Mouse (Mus musculus): ENCODE measurements around the gene Sim2. TPM values are rescaled to one million over a fixed set of nuclear protein-coding genes. Genes with fewer than 3 reads are reported as not detected.

The Sim2 gene
- polyA plus RNA-seq, 1 experiment, result 0.09 TPM

DNA sequence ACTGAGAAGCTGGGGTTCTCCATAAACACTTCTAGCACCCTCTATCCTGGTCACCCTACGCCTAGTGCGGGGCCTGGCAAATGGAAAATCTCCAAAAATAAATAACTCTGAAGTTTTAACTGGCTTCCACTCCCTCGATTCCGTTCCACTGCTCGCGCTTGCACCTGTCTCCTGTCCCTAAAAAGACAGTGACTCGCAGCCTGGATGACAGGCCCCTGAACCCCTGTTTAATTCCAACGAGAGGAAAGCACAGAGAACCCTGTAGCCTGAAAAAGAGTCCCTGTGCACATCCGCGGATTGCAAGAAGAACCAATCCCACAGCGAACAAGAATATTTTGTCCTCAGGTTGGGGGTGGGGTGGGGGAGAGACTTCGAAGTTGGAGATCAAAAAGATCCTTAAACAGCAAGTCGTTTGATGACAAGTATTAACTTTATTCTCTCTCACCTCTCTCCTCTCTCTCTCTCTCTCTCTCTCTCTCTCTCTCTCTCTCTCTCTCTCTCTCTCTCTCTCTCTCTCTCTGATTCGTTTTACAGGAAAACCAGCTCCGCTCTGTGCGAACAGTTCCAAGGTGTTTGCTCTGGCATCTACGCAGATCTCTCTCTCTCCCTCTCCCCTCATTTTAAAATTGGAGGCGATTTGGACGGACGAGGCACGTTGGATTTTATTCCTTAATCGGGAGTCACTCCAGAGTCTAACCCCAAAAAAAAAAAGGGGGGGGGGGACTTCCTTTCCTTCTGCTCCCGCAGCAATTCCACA, 6.2 kb upstream of the Sim2 start:
- no peak for DNase-seq (ENCODE audit: low read depth)

DNA sequence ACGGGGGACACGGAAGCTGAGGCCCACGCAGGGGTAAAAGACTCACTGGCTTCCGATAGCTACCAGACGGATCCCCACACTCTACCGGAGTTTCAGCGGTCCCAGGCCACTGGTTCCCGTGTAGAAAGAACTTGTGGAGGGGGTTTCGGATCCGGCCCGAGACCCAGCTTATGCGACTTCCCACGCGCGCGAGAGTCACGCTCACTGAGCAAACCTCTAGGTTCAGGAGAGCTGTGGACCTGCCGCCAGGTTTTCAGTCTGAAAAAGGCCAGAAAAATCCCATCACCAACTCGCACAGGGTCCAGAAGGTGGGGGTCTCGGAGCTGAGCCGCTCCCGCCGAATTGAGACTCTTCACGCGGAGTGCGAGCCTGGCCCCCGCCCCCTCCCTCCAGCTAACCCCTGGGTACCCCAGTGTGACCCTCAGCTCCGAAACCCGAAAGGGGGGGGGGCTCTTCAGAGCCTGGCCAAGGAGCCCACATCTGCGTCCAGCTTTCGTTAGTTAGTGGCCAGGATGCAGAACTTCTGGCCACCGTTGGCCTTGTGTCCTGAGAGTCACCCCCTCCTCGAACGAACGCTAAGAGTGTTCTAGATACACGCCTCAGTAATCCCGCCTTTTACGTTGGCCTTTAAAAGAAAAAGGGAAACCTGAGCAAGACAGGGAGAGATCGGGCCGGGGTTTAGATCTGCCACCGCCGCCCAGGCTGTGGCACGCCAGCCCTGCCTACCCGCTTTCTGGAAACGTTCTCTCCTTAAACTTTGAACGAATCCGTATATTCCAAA, 5.5 kb upstream of the Sim2 start:
- no peak for DNase-seq (ENCODE audit: low read depth)

DNA sequence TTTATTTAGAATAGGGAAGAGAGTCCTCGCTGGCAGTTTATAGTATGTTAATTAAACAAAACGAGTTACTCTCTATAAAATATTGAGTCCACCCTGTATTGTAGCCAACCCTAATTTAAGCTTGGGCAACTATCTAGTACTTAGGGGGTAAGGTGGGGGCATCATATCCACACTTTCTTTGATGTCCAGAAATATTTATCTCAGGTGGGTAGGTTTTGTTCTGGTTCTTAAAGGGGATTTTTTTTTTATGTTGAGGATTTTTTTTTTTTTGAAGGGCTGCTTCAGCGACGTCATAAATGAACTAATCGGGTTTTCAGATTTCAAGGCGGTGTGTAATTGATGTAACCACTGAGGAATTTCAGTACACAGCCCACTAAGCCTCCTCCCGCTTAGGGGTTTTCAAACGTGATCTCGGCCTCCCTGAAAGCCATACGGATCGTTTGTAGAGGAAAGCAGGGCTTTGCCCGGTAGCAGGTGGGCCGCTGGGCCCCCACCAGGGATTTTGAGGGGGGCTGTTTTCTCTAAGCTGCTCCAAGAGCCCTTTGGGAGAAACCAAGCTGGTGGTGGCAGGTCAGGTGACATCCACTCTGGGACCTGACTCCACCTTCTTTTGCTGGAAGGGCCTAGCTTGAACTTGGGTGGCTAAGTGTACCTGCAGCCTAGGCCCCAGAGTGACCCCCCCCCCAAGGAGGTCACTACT, 4.7 kb upstream of the Sim2 start:
- no peak for DNase-seq (ENCODE audit: low read depth)

DNA sequence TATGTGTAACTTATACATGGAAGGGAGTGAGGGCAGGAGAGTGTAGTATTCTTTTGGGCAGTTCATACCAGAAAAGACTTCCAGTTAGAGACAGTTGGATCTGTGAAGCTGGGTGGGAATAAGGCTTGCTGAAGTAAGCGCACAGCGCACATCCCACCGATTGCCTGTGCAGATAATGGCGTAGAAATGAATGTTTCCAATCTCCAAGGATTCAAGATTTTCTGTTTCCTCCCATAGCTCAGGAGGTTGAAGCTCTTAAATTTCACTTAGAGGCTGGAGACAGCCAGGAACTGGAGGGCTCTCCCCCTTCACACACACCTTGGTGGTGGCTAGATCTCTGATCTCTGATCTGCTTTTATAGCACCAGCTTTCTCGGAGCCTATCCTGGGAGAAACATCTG, 3.1 kb upstream of the Sim2 start:
- no peak for DNase-seq (ENCODE audit: low read depth)

DNA sequence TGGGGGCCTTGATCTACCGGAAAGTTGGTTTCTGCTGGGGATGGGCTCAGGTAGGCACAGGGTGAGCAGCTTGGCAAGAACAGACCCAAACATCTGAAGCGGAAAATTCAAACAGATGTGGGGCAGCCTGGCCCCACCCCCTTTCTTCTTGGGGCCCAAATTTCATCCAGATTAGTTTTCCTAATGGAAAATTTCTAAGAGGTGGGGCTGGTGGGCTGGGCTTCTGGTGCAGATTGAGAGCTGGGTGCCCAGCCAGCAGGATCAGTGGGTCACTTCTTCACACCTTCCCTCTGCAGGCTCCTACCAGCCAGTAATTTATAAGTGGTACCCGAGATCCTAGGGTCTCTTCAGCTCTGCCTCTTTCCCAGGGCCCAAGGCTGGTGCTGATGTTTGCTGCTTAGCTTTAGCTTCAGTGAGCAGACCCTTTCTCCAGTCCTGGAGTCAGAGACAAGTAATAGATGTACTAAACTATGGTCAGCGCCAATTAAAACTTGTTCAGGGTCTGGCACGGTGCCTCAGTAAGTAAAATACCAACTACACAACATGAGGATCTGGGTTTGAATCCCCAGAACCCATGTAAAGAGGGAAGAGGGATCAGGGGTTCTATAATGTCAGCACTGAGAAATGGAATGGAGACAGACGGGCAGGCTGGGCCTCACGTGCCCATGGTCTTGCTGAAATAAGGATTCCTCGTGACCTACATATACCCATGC, 2.6 kb upstream of the Sim2 start:
- no peak for DNase-seq (ENCODE audit: low read depth)

DNA sequence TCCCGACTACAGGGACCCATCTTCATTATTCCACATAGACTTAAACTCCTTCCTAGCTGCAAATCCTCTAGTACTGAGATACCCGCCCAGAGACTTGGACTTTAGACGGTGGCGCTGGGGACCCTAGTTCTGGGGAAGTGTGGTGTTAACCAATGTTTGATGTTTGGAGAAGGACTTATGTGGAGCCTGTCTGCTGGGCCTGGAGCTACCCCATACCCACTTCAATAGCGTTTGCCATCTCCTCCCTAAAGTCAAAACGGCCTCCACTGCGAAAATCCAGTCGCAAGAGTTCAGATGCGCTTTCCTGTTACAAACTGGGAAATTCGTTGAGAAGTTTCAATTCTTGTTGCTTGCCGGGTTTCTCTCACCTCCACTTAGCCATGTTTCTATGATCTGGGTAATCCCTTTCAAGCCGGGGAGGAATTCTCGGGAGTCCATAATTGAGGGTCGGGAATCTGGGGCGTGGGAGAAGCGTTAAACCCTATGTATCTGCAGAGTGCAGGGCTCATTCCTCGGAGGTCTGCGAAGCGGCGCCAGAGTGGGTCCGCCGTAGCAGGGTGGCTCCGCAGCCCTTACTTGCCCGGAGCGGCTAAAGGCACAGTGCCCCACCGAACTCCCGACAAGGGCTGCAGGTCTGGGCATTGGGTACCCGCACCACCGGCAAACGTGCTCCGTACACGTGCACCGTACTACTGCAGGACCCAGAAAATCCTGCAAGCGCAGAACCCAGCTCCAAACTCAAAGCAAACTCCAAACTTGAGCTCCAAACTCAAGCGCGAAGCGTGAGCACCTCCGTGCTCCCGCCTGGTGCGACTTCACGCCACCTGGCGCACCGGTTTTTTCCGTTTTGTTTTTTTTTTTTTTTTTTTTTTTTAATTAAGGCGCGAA, 1.5 kb upstream of the Sim2 start:
- DNase-seq (ENCODE audit: low read depth), result no peak

DNA sequence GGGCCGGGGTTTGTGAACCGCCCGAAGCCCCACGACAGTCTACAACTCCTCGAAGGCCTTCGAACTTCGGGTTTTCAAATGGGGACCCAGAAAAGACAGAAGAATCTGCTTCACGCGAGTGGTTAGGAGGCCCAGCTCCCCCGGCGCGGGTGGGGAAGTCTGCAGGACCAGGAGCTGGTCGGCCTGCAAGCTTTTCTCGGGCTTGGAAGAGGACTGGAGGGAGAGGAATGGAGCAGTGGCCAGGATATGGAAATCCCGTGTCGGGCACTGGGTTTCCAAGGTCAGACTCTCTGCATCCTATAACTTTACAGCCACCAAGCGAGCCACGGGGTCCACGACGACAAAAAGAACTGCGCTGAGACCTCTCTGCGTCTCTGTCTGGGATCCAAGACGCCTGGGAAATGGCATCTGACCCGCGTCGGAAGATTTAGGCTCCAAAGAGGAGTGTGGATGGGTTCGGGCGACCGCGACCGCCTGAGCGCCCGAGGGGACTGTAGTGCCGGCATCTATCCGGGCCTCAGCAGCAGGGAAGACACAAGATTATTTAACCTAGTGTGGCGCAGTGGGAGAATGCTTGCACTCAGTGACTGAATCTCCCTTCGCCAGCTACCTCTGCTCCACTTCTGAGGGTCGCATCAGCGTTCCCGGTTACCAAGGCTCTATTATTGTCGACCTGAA, 744 bp upstream of the Sim2 start:
- DNase-seq (ENCODE audit: low read depth), result no peak

DNA sequence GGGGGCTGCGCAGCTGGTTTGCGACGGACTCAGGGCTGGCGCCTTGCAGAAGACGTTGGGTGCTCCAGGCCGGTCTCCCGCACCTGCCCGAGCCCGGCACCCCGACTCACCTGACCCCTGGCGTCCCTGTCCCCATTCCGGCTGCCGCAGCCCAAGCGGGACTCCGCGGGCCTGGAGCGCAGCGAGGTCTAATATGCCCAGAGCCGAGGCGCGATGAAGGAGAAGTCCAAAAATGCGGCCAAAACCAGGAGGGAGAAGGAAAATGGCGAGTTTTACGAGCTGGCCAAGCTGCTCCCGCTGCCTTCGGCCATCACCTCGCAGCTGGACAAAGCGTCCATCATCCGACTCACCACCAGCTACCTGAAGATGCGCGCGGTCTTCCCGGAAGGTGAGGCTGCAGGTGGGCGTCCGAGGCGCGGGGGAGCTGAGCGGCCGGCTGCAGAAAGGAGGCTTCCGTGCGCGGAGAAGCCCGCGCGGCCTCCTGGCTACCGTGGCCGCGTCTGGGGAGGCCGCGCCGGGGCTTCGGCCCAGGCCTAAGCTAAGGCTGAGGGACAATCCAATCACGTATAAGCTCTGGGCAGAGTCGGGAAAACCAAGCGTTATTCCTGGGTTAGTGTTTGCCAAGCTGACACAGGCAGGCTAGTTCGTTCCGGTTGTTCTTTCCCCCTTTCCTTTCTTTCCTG, 1.0 kb downstream of the Sim2 start:
- no peak for DNase-seq (ENCODE audit: low read depth)

DNA sequence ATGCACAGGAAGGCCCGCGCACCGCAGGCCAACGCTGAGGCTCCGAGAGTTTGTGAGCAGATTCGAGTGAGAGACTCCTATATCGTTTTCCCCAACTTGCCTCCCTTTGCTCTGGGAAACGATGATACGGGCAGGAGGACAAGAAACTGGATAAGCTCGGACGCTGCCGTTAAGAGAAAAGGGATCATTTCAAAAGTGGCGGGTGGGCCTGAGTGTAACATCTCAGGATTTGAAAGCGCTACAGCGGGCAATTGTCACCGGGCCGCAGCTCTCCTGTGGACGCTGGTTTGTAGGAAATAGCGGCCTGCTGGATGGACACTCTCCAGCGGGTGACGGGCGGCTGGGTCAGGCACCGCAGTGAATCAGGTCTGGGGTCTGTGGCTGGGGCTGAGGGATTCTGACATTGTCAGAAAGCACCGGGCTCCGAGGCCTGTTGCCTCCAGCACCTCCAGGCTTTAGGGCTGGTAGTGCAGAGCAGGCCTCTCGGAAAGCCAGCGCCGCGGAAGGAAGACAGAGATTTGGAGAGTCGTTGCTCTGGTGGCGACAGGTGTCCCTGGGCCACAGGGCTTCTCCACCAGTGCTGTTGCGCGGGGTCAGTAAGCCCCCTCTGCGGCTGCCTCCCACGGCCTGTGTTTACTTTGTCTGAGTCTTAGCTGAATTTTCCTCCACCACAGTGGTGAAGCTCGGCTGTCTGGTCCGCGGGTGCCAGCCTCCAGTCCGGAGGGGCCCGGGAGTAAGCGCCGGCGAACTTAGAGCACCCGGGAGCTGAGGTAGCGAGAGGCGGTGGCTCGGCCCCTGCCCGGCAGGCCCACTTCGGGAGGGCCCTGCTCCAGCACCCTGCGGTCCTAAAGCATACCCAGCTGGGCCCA, 2.2 kb downstream of the Sim2 start:
- no peak for DNase-seq (ENCODE audit: low read depth)

DNA sequence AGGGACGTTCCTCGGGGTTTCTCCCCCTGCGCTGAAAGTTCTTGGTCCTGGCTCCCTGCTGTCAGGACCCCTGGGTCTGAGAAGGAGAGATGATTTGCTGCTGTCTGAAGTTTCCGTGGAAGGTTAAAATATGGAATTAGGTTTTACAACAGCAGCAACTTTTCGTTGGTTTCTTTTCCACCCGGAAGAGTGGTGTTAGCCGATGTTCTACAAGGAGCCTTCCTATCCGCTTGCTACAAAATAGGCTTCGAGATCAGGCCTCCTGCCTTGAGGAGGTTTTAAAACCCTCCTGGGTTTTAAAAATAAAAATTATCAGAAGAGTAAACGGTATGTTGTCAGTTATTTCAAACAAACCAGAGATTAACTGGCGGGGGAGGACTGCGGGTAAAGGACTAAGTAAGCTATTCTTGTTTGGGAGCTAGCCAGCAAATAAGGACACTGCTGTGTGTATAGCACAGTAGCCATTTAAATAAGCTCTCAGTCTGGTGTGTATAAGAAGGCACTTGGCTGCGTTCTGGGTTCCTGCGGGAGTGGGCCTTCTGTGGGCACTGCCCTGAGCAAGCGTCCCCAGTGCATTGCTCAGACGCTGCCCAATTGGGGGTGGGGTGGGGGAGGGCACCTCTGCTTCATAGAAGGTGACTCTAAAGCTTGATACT, 3.0 kb downstream of the Sim2 start:
- no peak for DNase-seq (ENCODE audit: low read depth)

DNA sequence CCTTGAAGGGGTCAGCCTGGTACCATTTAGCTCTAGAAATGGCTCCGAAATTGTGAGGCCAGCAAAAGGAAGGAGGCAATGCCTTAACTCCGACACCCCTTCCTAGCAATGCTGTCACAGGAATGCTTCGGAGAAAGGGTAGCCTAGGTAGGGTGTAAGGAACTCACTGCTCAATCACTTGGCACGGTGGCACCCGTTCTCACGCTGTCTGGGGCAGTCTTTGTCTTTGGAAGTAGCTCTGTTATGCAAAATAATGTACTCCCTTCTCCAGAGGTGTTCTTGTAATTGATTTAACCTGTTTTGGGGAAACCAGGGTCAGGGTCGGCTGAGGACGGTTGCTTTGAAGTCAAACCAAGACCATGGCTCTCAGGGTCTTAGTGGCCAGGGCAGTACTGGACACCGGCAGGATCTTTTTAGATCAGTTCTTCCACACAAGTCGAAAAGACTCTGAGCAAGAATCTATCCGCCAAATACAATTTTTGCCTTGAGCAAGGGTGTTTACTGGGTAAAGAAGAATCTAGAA, 3.6 kb downstream of the Sim2 start:
- DNase-seq (ENCODE audit: low read depth), result no peak

DNA sequence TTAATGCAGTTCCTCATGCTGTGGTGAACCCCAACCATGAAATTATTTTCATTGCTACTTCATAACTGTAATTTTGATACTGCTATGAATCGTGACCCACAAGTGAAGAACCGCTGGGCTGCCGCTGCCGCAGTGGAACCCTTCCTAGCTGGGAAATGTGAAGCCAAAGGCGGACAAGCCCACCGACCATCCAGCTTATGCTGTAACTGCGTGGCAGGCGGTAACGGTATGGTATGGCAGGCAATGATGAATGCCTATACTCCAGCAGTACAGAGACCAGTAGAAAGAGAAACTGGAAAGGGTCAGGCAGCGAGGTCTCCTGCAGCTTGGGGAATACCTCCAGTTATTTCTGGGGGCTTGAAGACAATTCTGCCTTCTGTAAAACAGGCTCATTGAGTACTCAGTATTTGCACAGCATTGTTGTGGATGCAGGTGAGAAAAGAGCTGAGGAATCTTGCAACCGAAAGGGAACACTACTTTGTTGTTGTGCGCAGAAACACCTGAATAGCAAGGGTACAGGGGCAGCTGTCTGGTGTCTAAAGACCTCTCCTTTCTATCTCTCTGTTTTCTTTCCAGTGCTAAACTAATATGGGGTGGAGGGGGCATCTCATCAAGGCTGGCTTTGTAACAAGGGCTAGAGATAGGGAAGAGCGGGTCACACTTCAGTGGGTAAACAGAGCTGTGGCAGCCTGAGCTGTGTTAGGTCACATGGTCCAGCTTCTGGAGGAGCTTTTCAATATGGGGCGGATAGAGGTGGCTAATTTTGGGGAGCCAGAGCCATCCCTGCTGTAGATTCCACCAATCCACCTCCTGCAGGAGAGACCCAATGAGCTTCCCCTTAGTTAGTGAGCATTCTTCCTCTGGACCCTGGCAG, 4.3 kb downstream of the Sim2 start:
- DNase-seq (ENCODE audit: low read depth), result no peak

DNA sequence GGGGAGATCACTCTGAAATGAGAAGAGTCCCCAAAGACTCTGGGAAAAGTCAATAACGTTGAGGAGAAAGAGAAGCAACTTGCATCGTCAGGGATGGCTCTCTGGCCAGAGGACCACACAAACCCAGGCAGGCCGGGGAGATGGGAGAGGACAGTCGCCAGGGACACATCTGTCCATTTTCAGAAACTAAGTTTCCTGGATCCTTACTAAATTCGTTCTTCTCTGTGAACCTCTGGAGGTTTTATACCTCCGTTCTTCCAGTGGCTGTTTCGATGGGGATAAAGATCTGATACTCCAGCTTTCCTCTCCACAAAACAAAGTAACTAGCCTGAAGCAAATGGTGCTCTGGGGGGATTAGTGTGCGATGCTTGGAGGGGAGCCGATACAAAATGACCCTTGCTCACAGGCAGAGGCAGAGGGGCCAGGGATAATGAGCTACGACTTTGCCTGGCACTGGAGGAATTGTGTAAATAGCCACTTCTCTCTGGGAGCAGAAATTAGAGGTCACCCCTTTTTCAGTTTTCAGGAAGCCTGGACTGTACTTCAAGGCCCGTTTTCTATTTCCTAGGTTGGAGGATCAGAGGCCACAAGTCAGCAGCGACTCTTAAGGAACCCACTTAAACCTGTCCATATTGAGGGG, 7.9 kb downstream of the Sim2 start:
- DNase-seq (ENCODE audit: low read depth), result no peak

DNA sequence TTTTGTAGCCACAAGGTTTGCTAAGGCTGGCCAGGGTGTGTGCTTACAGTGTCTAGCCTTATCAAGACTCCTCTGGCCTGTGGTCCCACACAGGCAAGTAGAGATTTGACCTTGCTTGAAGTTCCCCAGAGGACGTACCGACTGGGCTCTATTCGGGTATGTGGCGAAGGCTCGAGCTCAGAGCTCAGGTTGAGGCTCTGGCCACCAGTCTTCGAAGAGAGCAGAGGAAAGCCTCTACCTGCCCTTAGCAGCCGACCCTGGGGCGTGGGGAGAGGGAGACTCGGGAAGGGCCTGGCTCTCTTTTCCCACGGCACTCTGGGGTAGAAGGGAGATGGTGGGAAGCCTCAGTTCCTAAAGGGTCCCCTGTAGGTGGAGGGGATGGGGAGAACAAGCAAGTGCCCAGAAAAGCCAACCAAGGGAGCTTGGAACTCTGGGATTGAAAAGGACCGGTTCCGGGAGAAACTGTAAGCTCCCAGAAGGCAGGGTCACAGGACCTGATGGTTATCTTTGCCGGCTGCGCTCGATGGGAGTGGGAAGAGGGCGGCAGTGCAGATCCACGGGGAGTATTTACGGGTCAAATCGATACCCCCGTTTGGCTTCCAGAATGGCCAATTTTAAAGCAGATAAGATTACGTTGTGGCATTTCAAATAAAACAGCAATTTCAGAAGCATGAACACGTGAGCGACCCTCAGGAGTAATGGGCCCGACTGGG, 8.6 kb downstream of the Sim2 start:
- DNase-seq (ENCODE audit: low read depth), result no peak

DNA sequence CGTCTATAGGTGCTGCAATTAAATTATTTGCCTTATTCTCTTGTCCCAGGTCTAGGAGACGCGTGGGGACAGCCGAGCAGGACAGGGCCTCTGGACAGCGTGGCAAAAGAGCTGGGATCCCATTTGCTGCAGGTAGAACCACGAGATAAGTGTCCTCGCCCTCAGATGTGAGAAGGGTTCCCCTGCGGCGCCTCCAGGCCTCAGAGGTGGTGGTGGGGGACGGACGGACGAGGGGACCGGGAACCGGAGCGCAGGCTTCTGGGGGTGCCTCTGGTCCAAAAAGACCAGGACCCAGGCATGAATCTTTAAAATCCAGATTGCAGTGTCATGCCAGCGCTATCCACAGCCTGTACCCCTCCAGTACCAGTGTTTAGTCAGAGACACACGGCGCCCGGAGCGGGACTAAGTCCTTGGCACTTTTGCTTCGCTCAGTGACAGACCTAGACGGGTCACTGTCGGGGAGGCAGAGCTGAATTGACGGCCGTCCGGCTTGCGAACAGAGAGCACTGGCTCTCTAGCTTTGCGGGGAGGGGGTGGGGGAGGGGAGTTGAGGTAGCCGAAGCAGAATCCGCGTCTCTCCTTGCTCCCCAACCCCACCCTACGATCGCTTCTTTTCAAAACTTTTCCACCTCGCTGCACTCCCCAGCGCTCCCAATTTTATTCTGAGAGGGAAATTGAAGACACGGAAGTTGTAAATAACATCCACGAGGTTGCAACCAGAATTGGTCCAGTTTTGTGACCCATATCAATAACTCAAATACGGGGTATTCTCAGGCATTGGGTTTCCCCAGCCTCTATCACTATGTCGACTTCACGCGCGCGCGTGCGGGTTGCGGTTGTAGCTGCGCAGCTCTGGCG, 9.7 kb downstream of the Sim2 start:
- DNase-seq (ENCODE audit: low read depth), result no peak

Measured in gonadal fat pad, adult 2 months (tissue).